Mouse (Mus musculus): ENCODE measurements around the gene Ccnc. TPM values are rescaled to one million over a fixed set of nuclear protein-coding genes. Genes with fewer than 3 reads are reported as not detected.

Ccnc gene
- total RNA-seq, 2 experiments from 2014 or later = 32.6 to 47.0 TPM

DNA sequence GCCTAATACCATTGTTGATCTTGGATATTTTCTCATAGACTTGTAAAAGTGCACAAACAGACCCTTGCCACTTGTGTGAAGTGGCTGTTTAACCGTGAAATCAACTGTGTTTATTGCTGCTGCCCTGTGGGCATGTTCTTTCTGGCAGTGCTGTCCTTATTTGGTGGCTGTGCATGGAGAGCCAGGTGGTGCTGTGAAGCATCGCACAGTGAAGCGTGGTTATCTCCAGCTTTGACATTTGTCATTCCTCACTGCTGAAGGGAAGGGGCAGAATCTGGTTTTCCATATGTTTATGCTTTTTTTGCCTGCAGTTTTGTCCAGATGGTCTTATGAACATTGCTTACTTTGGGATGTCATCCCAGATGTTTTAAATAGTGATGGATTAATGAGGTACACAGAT, 66.1 kb downstream of the Ccnc start:
- ATAC-seq (ENCODE audit: poor library complexity, severe bottlenecking) = no peak

- ATAC-seq (ENCODE audit: poor library complexity, severe bottlenecking) = no peak
Measured at GRCm38 (mm10) chr4:21801013-21801412, 73.5 kb downstream of the Ccnc start.

DNA sequence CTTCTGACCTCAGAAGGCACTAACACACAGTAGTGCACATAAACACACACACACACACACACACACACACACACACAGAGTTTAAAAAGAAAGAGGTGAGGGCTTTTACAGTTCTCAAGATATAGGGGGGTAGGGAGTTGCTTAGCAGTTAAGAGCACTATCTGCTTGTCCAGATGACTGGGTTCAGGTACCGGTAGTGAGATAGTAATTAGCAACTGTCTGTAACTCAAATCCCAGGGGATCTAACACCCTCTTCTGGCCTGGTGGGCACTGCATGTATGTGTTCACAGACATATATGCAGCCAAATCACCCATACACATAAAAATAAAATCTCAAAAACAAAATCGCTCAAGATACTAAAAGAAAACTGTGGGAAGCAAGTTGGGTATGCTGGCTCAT, 74.1 kb downstream of the Ccnc start:
- ATAC-seq (ENCODE audit: poor library complexity, severe bottlenecking) = no peak

DNA sequence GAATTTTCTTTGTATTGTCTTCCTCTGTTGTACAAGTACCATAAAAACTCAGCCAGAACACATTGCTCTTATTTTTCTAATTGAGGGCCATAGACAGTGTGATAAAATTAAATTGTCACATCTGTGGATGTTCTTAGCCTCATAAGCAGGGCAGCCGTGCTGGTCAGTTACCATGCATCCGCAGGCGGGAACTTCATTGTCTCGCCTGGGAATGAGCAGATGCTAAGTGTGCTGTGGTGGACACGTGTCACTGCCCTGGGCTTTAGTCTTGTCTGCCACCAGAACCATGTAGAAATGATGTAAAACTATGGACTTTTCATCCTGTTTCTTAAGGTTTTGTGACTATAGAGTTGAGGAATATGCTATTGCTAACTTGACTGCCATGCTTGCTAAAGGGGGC, 79.7 kb downstream of the Ccnc start:
- ATAC-seq (ENCODE audit: poor library complexity, severe bottlenecking) = no peak

Other genes with a start within 250 kb of the Ccnc start
- not detected in 2 replicates for gene Prdm13, start 41.7 kb upstream of the Ccnc start, total RNA-seq (2015)
- gene Prdm13, start 41.7 kb upstream of the Ccnc start, total RNA-seq (2017) = not detected in 2 replicates
- gene Usp45, start 39.5 kb downstream of the Ccnc start, total RNA-seq (2015) = 31.3 and 40.4 TPM in 2 replicates
- 22.8 and 23.9 TPM in 2 replicates for gene Usp45, start 39.5 kb downstream of the Ccnc start, total RNA-seq (2017)
- gene Tstd3, start 39.5 kb downstream of the Ccnc start, total RNA-seq (2015) = 31.1 and 40.9 TPM in 2 replicates
- gene Tstd3, start 39.5 kb downstream of the Ccnc start, total RNA-seq (2017) = 32.6 and 34.4 TPM in 2 replicates
- 125 and 128 TPM in 2 replicates for gene Pnisr, start 119.9 kb downstream of the Ccnc start, total RNA-seq (2015)
- 96.0 and 115 TPM in 2 replicates for gene Pnisr, start 119.9 kb downstream of the Ccnc start, total RNA-seq (2017)
- gene Coq3, start 152.0 kb downstream of the Ccnc start, total RNA-seq (2015) = 3.4 TPM in 2 replicates
- 3.5 and 4.7 TPM in 2 replicates for gene Coq3, start 152.0 kb downstream of the Ccnc start, total RNA-seq (2017)
- gene Faxc, start 203.6 kb downstream of the Ccnc start, total RNA-seq (2015) = not detected in 2 replicates
- gene Faxc, start 203.6 kb downstream of the Ccnc start, total RNA-seq (2017) = 0.07 TPM in 1 of 2 replicates, not detected in the other

Data from megakaryocyte, adult 5-6 weeks (primary cell).